Mouse (Mus musculus): ENCODE results near the gene Gm7030. TPM values are rescaled to one million over a fixed set of nuclear protein-coding genes. Genes with fewer than 3 reads are reported as not detected.
"Not testable (repeated sequence)": the region's sequence is repeated elsewhere in the genome, so short reads cannot be mapped to it uniquely, and the experiment has no call there.

Gene Gm7030
- 1 to 10 TPM in 1 of 3 experiments, not detected in 2; 1.3 TPM for polyA plus RNA-seq (2017; shearing (Covaris generic))

DNA sequence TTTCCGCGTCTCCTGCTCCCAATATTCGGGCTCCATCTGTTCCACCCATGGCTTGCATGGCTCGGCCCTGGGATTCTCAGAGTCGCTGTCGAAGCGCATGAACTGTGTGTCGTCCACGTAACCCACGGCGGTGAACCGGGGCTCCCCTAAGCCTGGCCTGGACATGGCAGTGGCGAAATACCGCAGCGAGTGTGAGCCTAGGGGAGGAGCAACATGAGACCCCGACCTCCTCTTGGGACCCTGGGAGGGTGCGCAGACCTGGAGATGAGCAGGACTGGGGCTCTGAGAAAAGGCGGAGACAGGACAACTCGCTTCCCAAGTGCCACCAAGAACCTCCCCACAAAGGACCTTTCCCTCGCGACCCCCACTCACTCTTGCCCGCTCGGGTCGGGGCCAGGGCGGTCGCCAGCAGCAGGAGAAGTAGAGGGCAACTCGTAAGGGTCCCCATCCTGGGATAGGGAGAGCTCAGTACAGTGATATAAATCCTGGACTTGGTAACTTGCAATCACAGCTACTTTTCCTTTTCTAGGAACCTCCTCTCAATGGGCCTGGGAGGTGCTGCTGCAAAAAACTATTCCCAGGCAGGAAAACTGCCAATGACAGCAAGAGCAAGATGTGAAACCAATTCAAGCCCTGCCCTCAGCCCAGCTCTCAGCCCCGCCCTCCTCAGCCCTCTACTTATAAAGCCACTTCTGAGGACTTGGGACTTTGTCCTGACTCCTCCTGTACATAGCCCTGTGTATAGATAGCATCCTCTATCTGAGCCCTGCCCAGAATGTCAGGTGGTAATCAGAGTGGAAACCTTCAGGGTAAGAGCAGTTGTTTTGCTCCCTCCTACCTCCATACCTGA, at the start of gene Gm7030:
Gm7030 (minus strand) TSS at position 458 of the 850 bp plus-strand sequence.
- not testable (repeated sequence) for ATAC-seq

DNA sequence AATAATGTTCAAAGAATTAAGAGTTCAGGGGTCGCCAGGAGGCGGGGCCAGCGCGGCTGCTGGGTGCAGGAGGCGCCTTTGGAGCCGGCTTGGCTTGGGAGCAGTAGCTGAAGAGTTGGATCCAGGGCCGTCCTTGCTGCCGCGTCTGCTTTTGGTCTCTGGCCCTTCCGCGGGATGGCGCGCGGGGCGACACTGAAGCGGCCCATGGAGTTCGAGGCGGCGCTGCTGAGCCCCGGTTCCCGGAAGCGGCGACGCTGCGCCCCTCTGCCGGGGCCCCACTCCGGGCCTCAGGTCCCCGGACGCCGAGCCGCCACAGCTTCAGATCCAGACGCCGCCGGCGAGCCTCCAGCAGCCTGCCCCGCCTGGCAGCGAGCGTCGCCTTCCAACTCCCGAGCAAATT, 49.7 kb upstream of the Gm7030 start:
- ATAC-seq: peak; percentile 67

DNA sequence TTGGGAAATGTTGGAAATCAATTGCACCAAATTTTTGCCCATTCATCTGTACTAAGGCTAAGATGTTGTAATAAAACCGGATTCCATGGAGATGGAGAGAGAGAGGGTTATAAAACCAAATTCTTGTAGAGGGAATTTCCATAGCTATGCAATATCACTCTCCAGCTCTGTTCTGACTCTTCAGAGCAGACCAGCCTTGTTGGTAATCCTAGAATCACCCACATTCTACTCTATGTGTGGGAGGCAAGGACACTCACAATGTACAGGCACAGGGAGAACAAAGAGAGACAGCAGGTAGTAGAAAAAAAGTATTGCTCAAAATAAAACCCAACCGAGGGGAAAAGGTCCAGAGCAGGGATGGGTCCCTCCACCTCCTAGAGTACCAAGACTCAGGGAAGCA, 46.9 kb upstream of the Gm7030 start:
- ATAC-seq: not testable (repeated sequence)

DNA sequence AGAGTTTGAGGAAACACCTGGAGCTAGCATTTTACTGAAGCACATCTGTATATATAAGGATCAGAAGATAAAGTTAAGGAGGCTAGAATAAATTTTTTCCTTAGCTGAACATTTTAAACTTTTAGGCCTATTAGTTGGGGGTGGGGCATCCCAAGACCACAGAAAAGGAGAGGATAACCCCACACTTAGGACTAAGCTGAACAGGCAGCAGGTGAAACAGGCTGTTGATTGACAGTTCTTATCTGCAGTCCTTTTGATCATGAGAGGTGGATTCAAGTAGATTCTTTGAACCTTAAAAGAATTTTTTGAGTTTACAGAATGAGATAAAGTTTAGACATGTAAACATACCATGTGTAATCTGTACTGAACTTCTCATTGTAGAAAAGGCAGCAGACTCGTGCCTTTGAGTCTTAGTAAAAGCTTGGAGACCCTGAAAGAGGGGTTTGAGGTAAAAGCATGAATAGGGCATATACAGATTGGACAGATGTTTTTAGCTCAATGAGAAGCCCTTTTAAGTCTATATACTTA, 41.1 kb upstream of the Gm7030 start:
- ATAC-seq: no peak

DNA sequence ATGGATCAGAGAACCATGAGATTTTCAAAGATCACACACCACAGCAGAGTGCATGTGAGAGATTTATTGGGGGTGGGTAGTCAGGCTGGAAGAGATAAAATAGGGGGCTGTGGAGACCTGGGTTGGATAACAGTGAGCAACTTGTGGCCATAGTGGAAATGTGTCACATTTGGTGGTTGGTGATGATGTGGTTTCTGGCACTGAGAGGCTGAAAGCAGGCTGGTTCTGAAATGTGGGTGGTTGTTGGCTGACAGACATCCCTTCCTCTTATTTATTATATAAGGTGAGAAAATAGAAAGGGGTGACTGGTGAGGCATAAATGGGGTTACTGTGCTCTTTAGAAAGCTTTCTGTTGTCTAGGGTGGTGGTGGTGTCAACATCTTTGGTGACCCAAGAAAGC, 40.5 kb upstream of the Gm7030 start:
- ATAC-seq: no peak

DNA sequence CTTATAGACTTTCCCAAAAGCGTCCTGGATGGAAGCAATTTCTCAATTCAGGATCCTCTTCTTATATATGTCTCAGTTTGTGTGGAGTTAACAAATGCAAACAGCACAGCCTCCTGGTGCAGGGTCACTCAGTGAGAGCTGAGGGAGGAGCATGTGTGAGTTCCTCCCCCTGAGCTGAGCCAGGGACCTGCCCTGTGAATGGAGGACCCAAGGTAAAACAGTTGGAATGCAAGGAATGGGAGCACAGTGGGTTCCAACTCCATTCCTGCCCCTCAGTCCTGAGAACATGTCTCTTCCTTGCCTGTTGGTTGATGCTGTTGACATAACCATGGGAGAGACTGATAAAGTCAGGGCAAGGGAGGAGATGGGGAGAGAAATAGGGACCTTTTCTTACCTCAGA, 39.9 kb upstream of the Gm7030 start:
- ATAC-seq: not testable (repeated sequence)

DNA sequence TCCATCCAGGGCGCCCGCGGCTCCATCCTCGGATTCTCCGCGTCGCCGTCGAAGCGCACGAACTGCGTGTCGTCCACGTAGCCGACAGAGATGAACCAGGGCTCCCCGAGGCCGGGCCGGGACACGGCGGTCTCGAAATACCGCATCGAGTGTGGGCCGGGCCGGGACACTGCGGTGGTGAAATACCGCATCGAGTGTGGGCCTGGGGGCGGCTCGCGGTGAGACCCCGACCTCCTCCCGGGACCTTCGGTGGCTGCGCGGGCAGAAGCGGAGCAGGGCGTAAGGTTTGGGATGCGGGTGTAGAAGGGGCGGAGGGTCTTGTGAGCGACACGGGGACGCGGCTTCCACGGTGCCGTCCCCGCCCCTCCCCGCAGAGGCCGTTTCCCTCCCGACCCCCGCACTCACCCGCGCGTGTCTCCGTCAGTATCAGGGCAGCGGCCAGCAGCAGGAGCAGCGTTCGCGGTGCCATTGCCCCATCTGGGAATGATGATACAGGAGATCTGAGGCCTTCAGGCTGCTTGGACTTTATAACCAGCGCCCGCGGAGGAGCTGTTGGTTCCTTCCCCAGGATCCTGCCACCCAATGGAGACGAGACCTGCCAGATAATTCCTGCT, 38.9 kb upstream of the Gm7030 start, which contains the start of gene Gm8909:
Gm8909 (minus strand) TSS at position 499 of the 614 bp plus-strand sequence.
- no peak for ATAC-seq

DNA sequence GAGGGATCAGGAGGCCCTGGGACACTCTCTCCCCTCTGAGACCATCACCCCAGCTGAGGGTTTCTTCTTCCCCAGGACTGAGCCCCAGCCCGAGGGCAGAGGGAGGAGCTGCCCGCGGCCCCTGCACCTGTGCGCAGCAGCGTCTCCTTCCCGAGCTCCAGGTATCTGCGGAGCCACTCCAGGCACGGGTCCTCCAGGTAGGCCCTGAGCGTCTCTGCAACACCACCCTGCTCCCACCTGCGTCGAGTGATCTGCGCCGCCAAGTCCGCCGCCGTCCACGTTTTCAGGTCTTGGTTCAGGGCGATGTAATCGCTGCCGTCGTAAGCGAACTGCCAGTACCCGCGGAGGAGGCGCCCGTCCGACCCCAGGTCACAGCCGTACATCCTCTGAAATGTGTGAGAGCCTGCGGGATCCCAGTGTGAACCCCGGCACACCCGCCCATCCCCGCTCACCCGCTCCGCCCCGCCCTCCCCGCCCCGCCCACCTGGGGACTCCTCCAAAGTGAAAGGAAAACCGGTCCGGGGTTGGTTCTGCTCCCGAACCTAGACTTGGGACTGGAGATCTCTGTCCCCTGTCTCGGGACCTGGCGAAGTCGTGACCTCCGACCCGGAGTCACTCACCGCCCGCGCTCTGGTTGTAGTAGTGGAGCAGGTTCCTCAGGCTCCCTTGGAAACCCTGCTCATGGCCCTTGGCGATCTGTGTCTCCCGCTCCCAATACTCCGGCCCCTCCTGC, 38.2 kb upstream of the Gm7030 start:
- peak; percentile 76 for ATAC-seq

DNA sequence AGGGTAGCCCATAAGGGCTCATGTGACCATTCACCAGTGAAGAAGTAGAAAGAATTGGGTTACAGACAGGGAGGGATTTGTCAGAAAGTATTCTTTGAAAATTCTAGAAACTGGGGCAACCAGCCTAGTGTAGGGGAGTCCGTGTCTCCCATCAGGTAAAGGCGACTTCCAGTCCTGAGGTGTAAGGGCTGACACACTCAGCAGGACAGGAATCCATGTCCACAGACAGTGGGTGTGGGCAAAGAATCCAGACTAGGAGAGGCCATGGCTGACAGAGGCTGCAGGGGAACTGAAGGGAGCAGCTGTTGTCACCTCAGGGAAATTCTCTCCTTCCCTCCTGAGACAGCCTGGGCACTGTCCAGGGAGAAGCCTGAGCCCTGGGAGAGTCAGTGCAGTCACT, 37.7 kb upstream of the Gm7030 start:
- ATAC-seq: not testable (repeated sequence)

DNA sequence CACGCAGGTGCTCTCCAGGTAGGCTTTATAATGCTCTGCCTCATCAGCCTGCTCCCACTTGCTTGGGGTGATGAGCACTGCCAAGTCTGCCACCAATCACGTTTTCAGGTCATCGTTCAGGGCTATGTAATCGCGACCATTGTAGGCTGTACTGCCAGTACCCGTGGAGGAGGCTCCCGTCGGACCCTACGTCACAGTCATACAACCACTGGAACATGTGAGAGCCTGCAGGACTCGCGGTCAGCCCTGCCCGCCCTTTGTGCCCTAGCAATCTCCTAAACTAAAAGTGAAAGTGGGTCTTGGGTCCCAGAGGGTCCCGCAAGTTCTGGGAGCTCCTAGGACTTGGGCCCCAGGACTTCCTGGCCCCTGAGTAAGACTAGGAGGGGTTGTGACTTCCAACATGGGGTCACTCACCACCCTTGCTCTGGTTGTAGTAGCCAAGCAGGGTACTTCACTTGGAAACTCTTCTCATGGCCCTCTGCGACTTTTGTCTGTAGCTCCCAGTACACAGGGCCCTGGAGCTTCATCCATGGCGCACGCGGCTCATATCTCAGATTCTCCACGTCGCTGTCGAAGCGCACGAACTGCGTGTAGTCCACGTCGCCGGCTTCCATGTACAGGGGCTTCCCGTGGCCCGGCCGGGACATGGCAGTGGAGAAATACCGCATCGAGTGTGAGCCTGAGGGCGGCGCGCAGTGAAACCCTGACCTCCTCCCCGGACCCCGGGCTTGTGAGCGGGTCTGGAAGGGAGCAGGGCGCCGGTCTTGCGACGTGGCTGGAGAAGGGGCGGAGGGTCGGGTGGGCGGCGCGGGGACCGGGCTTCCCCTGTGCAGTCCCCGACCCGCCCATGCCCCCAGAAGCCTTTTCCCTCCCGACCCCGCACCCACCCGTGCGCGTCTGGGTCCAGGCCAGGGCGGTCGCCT, 32.2 kb upstream of the Gm7030 start:
- peak; percentile 21 for ATAC-seq

DNA sequence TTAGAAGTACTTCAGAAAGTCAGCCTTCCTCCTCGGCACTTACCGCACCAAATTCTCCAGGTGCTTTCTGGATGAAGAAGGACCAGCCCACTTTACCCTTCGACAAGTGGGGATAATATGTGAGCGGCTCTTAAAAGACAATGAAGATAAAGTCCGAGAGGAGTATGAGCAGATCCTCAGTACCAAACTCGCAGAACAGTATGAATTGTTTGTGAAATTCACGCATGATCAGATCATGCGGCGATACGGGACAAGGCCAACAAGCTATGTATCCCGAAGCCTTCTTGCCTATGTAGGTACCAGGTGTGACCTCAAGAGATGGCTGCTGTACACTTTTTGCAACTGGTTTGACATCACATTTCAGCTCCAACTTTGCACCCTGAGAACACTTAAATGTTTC, 29.0 kb upstream of the Gm7030 start:
- not testable (repeated sequence) for ATAC-seq

DNA sequence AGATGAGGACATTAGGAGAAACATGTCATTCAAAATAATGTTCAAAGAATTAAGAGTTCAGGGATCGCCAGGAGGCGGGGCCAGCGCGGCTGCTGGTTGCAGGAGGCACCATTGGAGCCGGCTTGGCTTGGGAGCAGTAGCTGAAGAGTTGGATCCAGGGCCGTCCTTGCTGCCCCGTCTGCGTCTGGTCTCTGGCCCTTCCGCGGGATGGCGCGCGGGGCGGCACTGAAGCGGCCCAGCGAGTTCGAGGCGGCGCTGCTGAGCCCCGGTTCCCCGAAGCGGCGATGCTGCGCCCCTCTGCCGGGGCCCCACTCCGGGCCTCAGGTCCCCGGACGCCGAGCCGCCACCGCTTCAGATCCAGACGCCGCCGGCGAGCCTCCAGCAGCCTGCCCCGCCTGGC, 28.6 kb upstream of the Gm7030 start:
- not testable (repeated sequence) for ATAC-seq

DNA sequence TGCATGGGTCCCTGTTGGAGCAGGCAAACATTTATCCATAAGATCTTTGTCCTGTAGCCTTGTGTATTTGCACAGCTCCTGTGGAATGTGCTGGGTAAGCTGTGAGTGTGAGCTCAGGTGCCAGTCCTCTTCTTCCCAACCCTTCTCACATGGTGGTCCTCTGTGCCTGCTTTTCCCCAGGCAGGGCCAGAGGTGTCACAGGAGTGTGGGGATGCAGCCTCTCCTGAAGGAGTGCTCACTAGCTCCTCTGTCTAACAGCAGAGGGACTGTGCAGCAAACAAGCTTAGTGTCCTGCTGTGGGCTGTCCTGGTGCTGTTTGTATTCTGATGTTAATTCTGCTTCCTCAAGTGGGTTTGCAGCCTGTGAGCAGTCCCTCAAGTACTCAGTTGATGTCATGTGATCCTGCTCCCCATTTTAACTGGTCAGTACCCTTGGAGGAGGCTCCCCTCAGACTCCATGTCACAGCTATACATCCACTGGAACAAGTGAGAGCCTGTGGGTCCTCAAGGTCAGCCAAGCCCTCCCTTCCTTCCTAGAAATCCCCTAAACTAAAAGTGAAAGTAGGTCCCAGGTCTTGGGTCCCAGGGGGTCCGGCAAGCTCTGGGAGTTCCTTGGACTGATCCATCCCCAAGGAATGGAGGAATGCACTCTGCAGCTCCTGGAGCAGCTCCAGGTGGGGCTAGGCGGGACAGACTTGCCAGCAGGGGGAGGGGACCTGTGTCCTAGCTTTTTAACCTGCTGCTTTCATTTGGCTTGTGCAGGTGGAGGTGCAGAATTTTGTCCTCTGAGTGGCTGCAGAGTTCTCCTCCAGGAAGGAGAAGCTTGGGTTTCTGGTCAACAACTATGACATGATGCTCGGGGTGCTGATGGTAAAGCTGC, 25.3 kb upstream of the Gm7030 start:
- no peak for ATAC-seq

DNA sequence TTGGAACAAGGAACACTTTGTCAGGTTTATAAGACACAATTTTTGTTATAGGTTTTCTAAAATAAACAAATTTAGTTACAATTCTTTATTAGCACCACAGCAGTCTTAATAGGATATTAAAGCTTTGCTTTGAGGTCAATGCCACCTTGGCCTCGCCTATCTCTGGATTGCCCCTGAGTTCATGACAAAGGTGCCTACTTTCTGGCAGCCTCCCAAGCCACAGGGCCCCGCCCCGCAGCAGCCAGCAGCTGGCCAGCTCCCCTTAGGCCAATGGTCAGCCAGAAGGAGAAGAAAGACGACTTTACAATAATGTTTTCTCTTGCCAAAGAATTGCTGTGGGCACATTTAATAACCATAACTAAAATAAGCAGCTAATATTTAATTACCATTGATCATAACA, 22.0 kb upstream of the Gm7030 start:
- ATAC-seq: not testable (repeated sequence)

DNA sequence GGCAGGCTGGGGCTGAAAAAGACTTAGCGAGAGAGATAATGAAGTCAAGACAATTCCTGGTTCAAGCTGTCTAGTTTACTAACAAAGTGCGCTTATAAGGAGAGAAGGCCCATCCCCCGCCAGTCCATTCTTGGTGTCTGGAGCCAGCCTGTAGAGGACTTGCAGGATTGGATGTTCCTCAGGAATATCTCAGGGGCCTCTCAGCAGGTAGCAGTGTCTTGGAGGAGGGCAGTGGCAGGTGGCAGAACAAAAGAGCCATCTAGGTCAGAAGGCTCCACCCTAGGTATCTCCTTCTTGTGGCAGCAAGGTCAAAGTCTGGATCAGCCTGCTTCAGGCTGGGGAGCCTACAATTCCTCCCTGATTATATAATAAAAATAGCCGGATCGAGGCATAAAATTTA, 19.2 kb upstream of the Gm7030 start:
- ATAC-seq: not testable (repeated sequence)

DNA sequence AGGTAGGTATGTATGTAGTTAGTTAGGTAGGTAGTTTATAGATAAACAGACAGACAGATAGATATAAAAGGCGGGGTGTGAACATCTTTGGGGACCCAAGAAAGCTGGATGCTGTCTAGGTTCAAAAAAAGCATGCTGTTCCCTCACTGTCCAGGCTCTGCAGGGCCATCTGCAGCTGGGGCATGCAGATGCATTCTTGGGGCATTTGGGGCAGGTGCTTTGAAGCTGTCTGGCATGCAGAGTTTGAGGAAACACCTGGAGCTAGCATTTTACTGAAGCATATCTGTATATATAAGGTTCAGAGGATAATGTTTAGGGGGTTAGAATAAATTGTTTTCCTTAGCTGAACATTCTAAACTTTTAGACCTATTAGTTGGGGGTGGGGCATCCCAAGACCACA, 17.7 kb upstream of the Gm7030 start:
- ATAC-seq: not testable (repeated sequence)

DNA sequence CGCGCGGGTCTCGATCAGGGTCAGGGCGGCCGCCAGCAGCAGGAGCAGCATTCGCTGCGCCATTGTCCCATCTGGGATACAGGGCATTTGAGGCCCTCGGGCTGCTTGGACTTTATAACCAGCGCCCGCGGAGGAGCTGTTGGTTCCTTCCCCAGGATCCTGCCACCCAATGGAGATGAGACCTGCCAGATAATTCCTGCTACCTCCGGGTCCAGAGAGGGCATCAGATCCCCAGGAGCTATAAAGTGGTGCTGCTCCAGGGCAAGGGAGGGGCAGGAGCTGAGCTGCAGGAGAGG, 16.6 kb upstream of the Gm7030 start:
- ATAC-seq: not testable (repeated sequence)

DNA sequence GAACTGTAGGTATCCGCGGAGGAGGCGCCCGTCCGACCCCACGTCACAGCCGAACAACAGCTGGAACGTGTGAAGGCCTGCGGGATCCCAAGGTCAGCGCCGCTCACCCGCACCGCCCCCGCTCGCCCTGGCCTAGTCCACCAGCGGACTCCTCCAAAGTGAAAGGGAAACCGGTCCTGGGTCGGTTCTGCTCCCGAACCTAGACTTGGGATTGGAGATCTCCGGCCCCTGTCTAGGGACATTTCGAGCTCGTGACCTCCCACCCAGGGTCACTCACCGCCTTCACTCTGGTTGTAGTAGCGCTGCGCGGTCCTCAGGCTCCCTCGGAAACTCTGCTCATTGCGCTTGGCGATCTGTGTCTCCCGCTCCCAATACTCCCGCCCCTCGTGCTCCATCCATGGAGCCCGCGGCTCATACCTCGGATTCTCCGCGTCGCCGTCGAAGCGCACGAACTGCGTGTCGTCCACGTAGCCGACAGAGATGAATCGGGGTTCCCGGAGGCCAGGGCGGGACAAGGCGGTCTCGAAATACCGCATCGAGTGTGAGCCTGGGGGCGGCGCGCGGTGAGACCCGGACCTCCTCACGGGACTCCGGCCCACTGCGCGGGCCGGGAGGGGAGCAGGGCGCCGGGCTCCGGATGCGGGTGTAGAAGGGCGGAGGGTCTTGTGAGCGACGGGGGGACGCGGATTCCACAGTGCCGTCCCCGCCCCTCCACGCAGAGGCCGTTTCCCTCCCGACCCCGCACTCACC, 16.1 kb upstream of the Gm7030 start:
- ATAC-seq: peak; percentile 61

DNA sequence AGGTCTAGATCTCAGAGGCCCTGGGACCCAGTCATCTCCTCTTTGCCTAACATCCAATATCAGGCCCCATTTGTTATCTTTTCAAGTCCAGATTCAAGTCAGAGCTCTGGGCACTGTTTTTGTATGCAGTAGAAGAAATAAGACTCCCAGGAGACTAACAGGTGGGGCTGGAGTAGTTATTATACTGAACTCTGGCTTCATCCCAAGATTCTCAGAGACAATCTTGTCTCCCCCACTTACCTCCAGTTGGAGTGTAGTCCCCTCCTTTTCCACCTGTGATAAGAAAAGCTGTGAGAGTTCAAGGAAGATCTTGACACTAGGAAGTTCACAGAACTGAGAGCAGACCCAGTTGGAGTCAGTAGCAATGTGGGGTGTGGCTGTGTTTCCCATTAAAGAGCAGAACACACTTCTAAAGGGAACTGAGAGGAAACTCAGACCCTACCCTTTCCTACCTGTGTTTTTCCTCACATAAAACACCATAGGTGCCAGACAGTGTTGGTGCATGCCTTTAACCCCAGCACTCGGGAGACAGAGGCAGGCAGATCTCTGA, 7.1 kb upstream of the Gm7030 start:
- ATAC-seq: not testable (repeated sequence)

Data from inflammation-experienced regulatory T-cells, adult 6 months (primary cell).